Mouse (Mus musculus): ENCODE results near the gene March10. TPM values are rescaled to one million over a fixed set of nuclear protein-coding genes. Genes with fewer than 3 reads are reported as not detected.

Gene March10
- polyA plus RNA-seq, 1 experiment = not detected

DNA sequence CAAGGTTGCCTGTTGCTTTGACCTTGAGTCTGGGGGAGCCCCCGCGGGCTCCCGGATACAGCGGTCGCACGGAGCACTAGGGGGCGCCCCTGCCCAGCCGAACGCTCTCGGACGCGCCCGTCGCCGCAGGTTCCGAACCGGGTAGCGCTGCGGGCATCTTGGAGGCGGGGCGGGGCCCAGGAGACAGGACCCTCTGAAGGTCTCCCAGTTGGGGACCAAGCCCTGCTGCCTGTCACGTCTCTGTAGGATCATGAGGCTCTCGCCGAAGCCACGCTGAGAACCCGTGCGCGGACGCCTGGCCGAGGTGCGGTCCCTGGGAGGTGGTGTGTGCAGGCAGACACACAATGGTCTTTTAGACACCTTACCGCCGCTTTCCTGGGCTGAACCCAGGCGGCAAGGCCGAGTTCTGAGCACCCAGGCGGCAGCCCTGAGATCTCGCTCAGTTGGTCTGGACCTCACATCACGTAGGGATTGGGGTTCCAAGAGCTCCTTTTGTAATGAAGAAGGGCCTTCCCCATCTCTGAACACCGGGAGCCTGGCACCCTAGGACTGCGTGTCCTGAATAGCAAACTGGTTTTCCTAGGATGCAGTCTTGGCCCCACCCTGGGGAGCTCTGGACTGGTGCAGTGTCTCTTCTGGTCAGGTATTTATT lies 93.5 kb downstream of the March10 start:
- under 1% methylated on average over 40 of the region's 40 CpGs for WGBS
- Histone ChIP-seq H3K27ac (ENCODE audit: insufficient read depth, low read depth, low read length) (peak overlapping the region; percentile 82), H3K4me1 (ENCODE audit: control insufficient read depth, insufficient read depth, low read length) (peaks cover 37% of the 10 kb centered on the region), H3K4me3 (ENCODE audit: insufficient read depth, low read depth, low read length) (peak overlapping the region; percentile 67)
- TF ChIP-seq CTCF (IDR thresholded peaks at IDR 0.05; ENCODE audit: insufficient read depth, low read depth, low read length) (peak; percentile 88), POLR2A (IDR thresholded peaks at IDR 0.05; ENCODE audit: insufficient read depth, low read depth, low read length) (0 out of 2 replicates have a peak, but pooled peaks have one; percentile 3)

DNA sequence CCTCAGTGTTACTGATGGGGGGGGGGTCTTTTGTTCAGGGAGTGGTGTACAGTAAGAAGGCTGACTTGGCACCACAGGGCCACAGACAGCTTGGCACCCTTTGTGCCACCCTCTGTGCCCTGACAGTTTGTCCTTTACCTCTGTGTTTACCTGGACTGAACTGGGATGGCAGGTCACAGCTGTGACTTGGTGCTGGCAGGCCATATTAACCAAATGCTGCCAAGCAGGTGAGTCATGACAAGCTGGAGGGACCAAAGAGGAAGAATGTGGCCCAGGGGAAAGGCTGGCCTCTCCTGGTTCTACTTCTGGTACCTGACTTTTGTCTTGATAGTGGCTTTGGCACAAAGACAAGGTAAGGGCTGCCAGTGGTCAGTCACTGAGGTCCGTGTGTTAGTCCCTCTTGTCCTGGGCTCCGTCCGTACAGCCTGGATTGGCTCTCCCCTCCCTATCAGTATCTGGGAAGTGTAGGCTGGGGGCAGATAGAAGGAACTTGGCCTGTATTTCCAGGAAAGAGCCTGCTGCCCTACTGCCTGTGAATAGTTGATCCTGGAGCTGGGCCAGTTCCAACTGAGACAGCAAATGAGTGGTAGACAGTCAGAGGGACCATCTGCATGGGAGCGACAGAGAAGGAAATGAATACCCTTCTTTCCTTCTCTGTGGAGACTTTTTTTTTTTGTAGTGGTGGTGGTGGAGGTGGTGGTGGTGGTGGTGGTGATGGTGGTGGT lies 94.3 kb downstream of the March10 start:
- Histone ChIP-seq H3K27ac (ENCODE audit: insufficient read depth, low read depth, low read length) (no peak overlapping the region), H3K4me1 (ENCODE audit: control insufficient read depth, insufficient read depth, low read length) (peaks cover 37% of the 10 kb centered on the region), H3K4me3 (ENCODE audit: insufficient read depth, low read depth, low read length) (no peak overlapping the region)
- WGBS = 88% methylated on average over 4 of the region's 4 CpGs
- TF ChIP-seq POLR2A (IDR thresholded peaks at IDR 0.05; ENCODE audit: insufficient read depth, low read depth, low read length) = no peak
- TF ChIP-seq CTCF (IDR thresholded peaks at IDR 0.05; ENCODE audit: insufficient read depth, low read depth, low read length) = no peak

DNA sequence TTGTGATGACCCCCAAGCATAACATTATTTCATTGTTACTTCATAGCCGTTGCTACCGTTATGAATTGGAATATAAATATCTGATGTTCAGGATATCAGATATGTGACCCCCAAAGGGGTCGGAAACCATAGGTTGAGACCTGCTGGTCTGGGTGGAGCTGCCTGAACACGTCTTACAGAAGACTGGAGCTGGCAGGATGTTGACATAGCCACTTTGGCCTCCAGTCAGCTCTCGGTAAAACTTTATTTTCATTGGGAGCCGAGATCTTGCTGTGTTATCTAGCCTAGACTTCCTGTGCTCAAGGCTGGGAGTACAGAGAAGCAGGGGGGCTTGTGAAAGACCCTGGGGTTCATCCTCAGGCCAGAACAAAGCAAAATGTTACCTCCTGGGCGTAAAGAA lies 100.2 kb downstream of the March10 start:
- 86% methylated on average over 7 of the region's 7 CpGs for WGBS
- H3K27ac ChIP-seq (ENCODE audit: insufficient read depth, low read depth, low read length) = no peak overlapping the region
- TF ChIP-seq CTCF (IDR thresholded peaks at IDR 0.05; ENCODE audit: insufficient read depth, low read depth, low read length) (no peak), POLR2A (IDR thresholded peaks at IDR 0.05; ENCODE audit: insufficient read depth, low read depth, low read length) (no peak)

DNA sequence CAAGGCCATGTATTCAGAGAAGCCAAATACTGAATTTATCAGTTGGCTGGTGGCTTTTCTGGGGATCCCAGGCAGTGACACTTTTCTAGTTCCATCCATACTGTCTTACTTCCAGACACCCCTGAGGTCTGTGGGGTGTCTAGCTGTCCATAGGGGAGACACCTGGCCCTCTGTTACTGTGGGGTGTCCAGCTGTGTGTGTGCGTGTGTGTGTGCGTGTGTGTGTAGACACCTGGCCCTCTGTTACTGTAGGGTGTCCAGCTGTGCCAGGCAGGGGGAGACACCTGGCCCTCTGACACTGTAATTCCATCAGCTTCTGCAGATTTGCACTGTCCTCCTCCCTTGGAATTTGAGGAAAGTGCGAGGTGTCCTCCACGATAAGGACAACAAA lies 102.6 kb downstream of the March10 start:
- Histone ChIP-seq H3K27ac (ENCODE audit: insufficient read depth, low read depth, low read length) (no peak overlapping the region), H3K4me1 (ENCODE audit: control insufficient read depth, insufficient read depth, low read length) (0 out of 2 replicates have a peak, but pooled peaks cover 6% of the 10 kb centered on the region), H3K4me3 (ENCODE audit: insufficient read depth, low read depth, low read length) (no peak overlapping the region)
- TF ChIP-seq POLR2A (IDR thresholded peaks at IDR 0.05; ENCODE audit: insufficient read depth, low read depth, low read length) = no peak
- TF ChIP-seq CTCF (IDR thresholded peaks at IDR 0.05; ENCODE audit: insufficient read depth, low read depth, low read length) = no peak
- 97% methylated on average over 4 of the region's 4 CpGs for WGBS

More for the DNA sequence above, 100.2 kb downstream of the March10 start:
- H3K4me1 ChIP-seq (ENCODE audit: control insufficient read depth, insufficient read depth, low read length) = peaks cover 15% of the 10 kb centered on the region
- no peak overlapping the region for H3K4me3 ChIP-seq (ENCODE audit: insufficient read depth, low read depth, low read length)

DNA sequence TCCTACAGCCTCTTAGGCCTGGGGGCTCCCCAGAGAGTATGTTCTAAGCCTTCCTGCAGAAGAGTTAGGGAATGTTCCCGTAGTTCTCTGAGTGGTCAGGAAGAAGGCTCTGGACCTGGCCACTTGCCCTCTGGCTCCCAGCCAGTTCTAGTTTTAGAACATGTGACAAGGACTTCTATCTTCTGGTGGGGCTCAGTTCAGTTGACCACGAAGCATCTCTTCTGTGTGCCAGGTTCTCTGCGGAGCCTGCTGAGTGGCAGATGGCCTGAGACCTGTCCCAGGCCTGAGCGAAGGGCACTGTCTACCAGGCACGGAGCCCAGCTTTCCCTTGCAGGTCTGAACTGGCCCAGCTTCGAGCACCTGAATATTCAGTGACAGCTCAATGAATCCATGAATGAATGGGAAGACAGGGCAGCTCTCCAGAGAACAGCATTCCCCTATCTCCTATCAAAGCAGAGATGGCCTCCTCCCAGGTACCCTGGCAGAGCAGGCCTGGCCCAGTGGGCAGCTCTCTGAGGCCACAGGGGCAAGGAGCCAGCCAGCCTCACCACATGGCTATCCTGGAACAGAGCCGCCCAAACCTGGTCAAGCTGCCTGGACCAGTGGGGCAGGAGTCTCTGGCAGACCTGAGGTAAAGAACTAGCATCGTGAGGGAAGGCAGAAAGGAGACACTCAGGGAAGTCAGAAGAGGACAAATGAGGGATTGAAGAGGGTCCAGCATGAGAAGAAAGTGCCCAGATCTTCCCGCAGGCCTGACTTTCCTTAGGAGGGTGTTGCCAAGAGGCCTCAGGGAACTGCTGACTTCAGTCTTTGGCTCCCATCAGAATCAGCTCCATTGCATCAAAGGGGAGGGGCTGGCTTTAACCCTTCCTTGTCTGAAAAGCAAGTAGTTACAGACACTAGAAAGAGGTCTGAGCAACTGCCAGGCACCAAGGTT lies 103.3 kb downstream of the March10 start:
- H3K4me1 ChIP-seq (ENCODE audit: control insufficient read depth, insufficient read depth, low read length) = 0 out of 2 replicates have a peak, but pooled peaks cover 6% of the 10 kb centered on the region
- H3K4me3 ChIP-seq (ENCODE audit: insufficient read depth, low read depth, low read length) = no peak overlapping the region
- TF ChIP-seq POLR2A (IDR thresholded peaks at IDR 0.05; ENCODE audit: insufficient read depth, low read depth, low read length) = no peak
- TF ChIP-seq CTCF (IDR thresholded peaks at IDR 0.05; ENCODE audit: insufficient read depth, low read depth, low read length) = no peak
- H3K27ac ChIP-seq (ENCODE audit: insufficient read depth, low read depth, low read length) = no peak overlapping the region
- WGBS = 57% methylated on average over 9 of the region's 9 CpGs

DNA sequence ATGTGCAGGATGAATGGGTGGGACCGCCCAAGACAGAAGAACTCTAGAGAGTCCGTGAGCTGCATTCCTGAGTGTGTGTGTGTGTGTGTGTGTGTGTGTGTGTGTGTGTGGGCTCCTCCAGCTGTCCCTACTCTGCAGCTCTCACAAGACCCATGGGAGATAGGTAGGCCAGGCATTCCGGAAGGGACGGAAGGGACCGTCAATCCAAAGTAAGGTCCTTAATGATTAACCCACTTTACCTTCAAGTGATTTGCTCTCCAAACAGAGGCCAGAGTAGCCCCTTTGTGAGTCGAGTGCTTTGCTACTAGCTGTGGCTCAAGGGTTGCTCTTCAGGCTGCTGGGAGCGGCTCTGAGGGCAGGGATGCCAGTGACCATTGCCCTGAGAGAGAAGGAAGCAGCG lies 104.4 kb downstream of the March10 start:
- no peak for TF ChIP-seq CTCF (IDR thresholded peaks at IDR 0.05; ENCODE audit: insufficient read depth, low read depth, low read length)
- no peak for TF ChIP-seq POLR2A (IDR thresholded peaks at IDR 0.05; ENCODE audit: insufficient read depth, low read depth, low read length)
- 87% methylated on average over 8 of the region's 8 CpGs for WGBS
- Histone ChIP-seq H3K27ac (ENCODE audit: insufficient read depth, low read depth, low read length) (no peak overlapping the region), H3K4me3 (ENCODE audit: insufficient read depth, low read depth, low read length) (no peak overlapping the region), H3K4me1 (ENCODE audit: control insufficient read depth, insufficient read depth, low read length) (peaks cover 12% of the 10 kb centered on the region)

DNA sequence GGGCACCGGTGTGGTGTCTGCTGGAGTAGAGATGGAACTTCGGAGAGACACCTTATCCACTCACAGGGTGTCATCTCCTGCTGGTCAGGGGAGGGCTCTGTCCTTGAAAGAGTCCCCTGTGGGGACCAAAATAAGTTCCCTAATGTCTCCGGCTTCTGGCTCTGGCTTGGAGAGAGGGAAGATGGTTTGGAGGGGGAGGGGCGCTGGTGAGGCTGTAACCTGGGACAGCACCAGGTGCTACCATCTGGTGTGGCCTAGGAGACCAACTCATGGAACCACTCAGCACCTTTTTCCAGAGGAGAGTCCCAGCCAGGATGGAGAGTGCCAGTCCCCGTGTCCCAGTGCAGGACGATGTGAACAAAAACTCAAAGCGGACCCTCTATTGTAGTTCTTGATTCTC lies 105.9 kb downstream of the March10 start:
- TF ChIP-seq POLR2A (IDR thresholded peaks at IDR 0.05; ENCODE audit: insufficient read depth, low read depth, low read length) = no peak
- no peak for TF ChIP-seq CTCF (IDR thresholded peaks at IDR 0.05; ENCODE audit: insufficient read depth, low read depth, low read length)
- 93% methylated on average over 7 of the region's 7 CpGs for WGBS
- no peak overlapping the region for H3K27ac ChIP-seq (ENCODE audit: insufficient read depth, low read depth, low read length)
- H3K4me1 ChIP-seq (ENCODE audit: control insufficient read depth, insufficient read depth, low read length) = peaks cover 14% of the 10 kb centered on the region
- no peak overlapping the region for H3K4me3 ChIP-seq (ENCODE audit: insufficient read depth, low read depth, low read length)

DNA sequence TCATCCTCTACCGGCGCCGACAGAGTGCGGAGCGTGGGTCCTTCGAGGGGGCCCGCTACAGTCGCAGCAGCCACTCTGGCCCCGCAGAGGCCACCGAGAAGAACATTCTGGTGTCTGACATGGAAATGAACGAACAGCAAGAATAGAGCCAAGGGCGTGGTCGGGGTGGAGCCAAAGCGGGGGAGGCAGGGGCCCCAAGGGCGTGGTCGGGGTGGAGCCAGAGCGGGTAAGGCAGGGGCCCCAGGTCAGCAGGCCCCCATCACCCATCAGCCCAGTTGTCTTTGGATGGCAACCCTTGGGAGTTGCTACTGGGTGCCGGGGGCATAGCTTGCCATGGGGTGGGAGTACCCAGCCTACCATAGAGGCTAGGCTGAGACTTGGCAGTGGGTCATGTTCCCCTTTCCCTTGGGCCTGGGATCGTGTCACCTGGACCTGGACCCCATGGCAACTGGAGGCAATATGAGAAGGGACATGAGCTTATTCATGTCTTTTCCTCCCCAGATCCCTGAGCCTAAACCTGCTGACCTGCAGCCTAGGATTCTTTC lies 106.7 kb downstream of the March10 start:
- H3K4me3 ChIP-seq (ENCODE audit: insufficient read depth, low read depth, low read length) = no peak overlapping the region
- WGBS = 95% methylated on average over 19 of the region's 19 CpGs
- H3K27ac ChIP-seq (ENCODE audit: insufficient read depth, low read depth, low read length) = no peak overlapping the region
- H3K4me1 ChIP-seq (ENCODE audit: control insufficient read depth, insufficient read depth, low read length) = peaks cover 14% of the 10 kb centered on the region
- no peak for TF ChIP-seq POLR2A (IDR thresholded peaks at IDR 0.05; ENCODE audit: insufficient read depth, low read depth, low read length)
- TF ChIP-seq CTCF (IDR thresholded peaks at IDR 0.05; ENCODE audit: insufficient read depth, low read depth, low read length) = no peak

All from olfactory bulb, adult 2 months (tissue).